Mouse (Mus musculus): ENCODE measurements at regions not wholly inside any gene's neighbourhood (a gene's known extent, or its start where the extent isn't known, plus 50 kb on each side); places are given as distances from the start of the nearest gene placed in this dataset.

GRCm38 (mm10) chr17:68916531-68916930, 90.1 kb downstream of the Tmem200c start:
- Histone ChIP-seq H3K4me1 (no peaks in the 10 kb centered on the region), H3K27me3 (no peaks in the 10 kb centered on the region), H3K9me3 (no peaks in the 10 kb centered on the region), H3K4me2 (no peak overlapping the region), H3K9ac (no peak overlapping the region), H3K4me3 (replicated peaks) (no peak overlapping the region), H3K27ac (no peak overlapping the region), H3K36me3 (replicated peaks) (no peaks in the 10 kb centered on the region)
- no peak for ATAC-seq (ENCODE audit: low FRiP score)
- 89% methylated on average over 2 of the region's 2 CpGs for WGBS

GRCm38 (mm10) chr17:68918228-68918627, 91.8 kb downstream of the Tmem200c start:
- WGBS, result 92% methylated on average over 5 of the region's 5 CpGs
- H3K36me3 ChIP-seq (replicated peaks), result no peaks in the 10 kb centered on the region
- no peak overlapping the region for H3K4me2 ChIP-seq

DNA sequence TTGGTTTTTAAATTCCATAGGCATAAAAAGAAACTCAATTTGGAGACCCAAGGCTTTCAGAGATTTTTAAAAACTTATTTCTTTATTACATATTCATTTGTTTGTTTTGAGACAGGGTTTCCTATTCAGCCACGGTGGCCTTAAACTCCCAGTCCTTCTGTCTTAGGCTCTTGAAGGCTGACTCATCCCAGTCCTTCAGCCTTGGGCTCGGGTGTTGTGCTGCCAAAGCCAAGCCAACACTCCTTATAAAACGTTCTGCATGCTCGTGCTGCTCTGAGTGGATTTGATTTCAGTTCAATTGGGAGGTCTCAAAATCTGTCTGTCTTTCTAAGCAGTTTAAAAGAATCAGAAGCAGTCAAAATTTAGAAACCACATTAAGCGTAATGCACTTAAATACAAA, 96.8 kb downstream of the Tmem200c start:
- no peaks in the 10 kb centered on the region for H3K36me3 ChIP-seq (replicated peaks)
- WGBS, result 86% methylated on average over 5 of the region's 5 CpGs
- H3K4me2 ChIP-seq, result no peak overlapping the region
- H3K4me1 ChIP-seq, result no peaks in the 10 kb centered on the region
- H3K9ac ChIP-seq, result no peak overlapping the region
- H3K9me3 ChIP-seq, result no peaks in the 10 kb centered on the region
- ATAC-seq (ENCODE audit: low FRiP score), result no peak
- H3K4me3 ChIP-seq (replicated peaks), result no peak overlapping the region
- no peaks in the 10 kb centered on the region for H3K27me3 ChIP-seq
- H3K27ac ChIP-seq, result no peak overlapping the region

More at GRCm38 (mm10) chr17:68918228-68918627, 91.8 kb downstream of the Tmem200c start:
- Histone ChIP-seq H3K27ac (no peak overlapping the region), H3K4me1 (no peaks in the 10 kb centered on the region), H3K9me3 (no peaks in the 10 kb centered on the region), H3K4me3 (replicated peaks) (no peak overlapping the region), H3K27me3 (no peaks in the 10 kb centered on the region), H3K9ac (no peak overlapping the region)
- no peak for ATAC-seq (ENCODE audit: low FRiP score)

DNA sequence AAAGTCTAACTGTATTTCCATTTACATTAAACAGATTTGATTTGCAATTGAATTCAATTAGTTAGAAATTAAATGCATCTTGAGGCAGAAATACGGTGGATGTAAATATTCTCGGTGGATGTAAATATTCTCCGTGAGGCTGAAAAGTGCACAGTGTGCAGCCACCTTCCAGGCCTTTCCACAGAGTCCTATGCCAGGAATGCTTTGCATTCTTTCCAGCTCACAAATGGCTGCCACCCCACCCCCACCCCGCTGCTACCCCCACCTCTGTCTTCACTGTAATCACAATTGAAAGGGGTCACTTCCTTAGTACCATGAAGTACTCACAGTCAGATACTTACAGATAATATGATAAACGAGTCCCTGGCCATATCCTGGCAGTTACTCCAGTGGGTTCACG, 101.0 kb downstream of the Tmem200c start:
- no peak overlapping the region for H3K4me2 ChIP-seq
- ATAC-seq (ENCODE audit: low FRiP score), result no peak
- 72% methylated on average over 6 of the region's 6 CpGs for WGBS
- H3K27ac ChIP-seq, result no peak overlapping the region
- H3K4me1 ChIP-seq, result no peaks in the 10 kb centered on the region
- H3K9me3 ChIP-seq, result no peaks in the 10 kb centered on the region
- H3K36me3 ChIP-seq (replicated peaks), result no peaks in the 10 kb centered on the region
- no peak overlapping the region for H3K4me3 ChIP-seq (replicated peaks)
- H3K27me3 ChIP-seq, result no peaks in the 10 kb centered on the region
- no peak overlapping the region for H3K9ac ChIP-seq

- 64% methylated on average over 6 of the region's 6 CpGs for WGBS
- Histone ChIP-seq H3K36me3 (replicated peaks) (no peaks in the 10 kb centered on the region), H3K4me1 (no peaks in the 10 kb centered on the region), H3K27ac (no peak overlapping the region), H3K9ac (no peak overlapping the region), H3K4me2 (no peak overlapping the region), H3K4me3 (replicated peaks) (no peak overlapping the region), H3K27me3 (no peaks in the 10 kb centered on the region), H3K9me3 (no peaks in the 10 kb centered on the region)
- no peak for ATAC-seq (ENCODE audit: low FRiP score)
Measured at GRCm38 (mm10) chr17:68928691-68929090, 102.3 kb downstream of the Tmem200c start.

- H3K27ac ChIP-seq, result no peak overlapping the region
- WGBS, result 93% methylated on average over 7 of the region's 7 CpGs
- H3K4me3 ChIP-seq (replicated peaks), result no peak overlapping the region
- ATAC-seq (ENCODE audit: low FRiP score), result no peak
- H3K36me3 ChIP-seq (replicated peaks), result no peaks in the 10 kb centered on the region
- no peaks in the 10 kb centered on the region for H3K27me3 ChIP-seq
- no peak overlapping the region for H3K9ac ChIP-seq
- H3K4me2 ChIP-seq, result no peak overlapping the region
- H3K4me1 ChIP-seq, result peaks cover 5% of the 10 kb centered on the region; the same call in 1 of the 2 replicates
- H3K9me3 ChIP-seq, result no peaks in the 10 kb centered on the region
Measured at GRCm38 (mm10) chr17:68933265-68933664, 106.8 kb downstream of the Tmem200c start.

GRCm38 (mm10) chr17:68934066-68934465, 107.6 kb downstream of the Tmem200c start:
- Histone ChIP-seq H3K9ac (no peak overlapping the region), H3K4me3 (replicated peaks) (no peak overlapping the region), H3K9me3 (no peaks in the 10 kb centered on the region), H3K27ac (no peak overlapping the region), H3K27me3 (no peaks in the 10 kb centered on the region), H3K4me1 (peaks cover 5% of the 10 kb centered on the region; the same call in 1 of the 2 replicates), H3K4me2 (no peak overlapping the region), H3K36me3 (replicated peaks) (no peaks in the 10 kb centered on the region)
- ATAC-seq (ENCODE audit: low FRiP score), result no peak
- WGBS, result 93% methylated on average over 10 of the region's 10 CpGs

DNA sequence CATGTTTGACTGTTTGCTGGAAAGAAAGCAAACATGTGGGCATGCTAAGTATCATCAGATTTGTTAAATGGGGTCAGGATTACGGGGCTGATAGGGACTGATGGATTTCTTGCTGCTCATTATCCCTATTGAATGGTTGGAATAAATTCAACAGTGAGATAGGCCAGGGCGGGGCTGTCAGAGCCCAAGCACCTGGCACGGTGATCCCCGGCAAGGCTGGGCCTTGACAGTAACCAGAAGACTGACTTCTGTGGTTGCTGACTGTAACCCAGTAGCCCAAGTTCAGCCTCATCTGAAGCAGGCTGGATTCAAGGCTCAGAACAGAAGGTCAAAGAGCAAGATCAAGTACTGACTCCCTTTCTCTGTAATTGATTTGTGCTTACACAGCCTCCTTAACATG, 109.6 kb downstream of the Tmem200c start:
- peaks cover 5% of the 10 kb centered on the region; the same call in 1 of the 2 replicates for H3K4me1 ChIP-seq
- ATAC-seq (ENCODE audit: low FRiP score), result no peak
- H3K9ac ChIP-seq, result no peak overlapping the region
- H3K4me3 ChIP-seq (replicated peaks), result no peak overlapping the region
- H3K27me3 ChIP-seq, result no peaks in the 10 kb centered on the region
- no peak overlapping the region for H3K27ac ChIP-seq
- 57% methylated on average over 4 of the region's 4 CpGs for WGBS
- H3K36me3 ChIP-seq (replicated peaks), result no peaks in the 10 kb centered on the region
- no peak overlapping the region for H3K4me2 ChIP-seq
- no peaks in the 10 kb centered on the region for H3K9me3 ChIP-seq

DNA sequence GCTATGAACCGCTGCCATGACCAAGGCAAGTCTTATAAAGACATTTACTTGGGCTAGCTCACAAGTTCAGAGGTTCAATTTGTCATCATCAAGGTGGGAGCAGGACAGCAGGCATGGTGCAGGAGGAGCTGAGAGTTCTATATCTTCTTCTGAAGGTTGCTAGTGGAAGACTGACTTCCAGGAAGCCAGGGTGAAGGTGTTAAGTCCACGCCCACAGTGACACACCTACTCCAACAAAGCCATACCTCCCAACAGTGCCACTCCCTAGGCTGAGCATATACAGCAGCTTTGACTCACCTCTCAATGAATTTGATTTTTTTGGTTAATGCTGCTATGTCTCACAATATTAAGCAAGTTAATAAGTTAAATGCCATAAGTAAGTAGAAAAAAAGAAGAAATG, 119.2 kb upstream of the Epb41l3 start:
- no peak overlapping the region for H3K27ac ChIP-seq
- H3K27me3 ChIP-seq, result no peaks in the 10 kb centered on the region
- H3K9me3 ChIP-seq, result no peaks in the 10 kb centered on the region
- H3K36me3 ChIP-seq (replicated peaks), result no peaks in the 10 kb centered on the region
- 95% methylated on average over 2 of the region's 2 CpGs for WGBS
- no peak overlapping the region for H3K4me2 ChIP-seq
- ATAC-seq (ENCODE audit: low FRiP score), result no peak
- H3K4me1 ChIP-seq, result no peaks in the 10 kb centered on the region
- no peak overlapping the region for H3K4me3 ChIP-seq (replicated peaks)
- no peak overlapping the region for H3K9ac ChIP-seq

DNA sequence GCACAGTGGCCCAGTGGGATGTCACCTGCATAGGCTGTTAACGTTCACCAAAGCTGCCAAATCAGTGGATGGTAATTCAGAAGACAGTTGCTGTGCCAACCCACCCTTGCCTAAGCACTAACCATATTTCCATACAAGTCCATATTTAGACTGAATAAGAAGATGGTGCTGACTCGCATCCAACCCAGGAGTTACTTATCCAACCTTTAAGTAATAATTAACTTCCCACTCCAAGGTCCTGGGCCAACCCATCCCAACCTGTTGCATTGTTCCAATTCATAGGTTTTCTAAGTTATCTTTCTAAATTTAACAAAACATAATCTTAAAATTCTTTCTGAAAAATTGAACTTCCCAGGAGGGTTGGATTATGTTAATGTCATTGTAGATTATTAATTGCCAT, 114.3 kb upstream of the Epb41l3 start:
- Histone ChIP-seq H3K9me3 (no peaks in the 10 kb centered on the region), H3K4me2 (no peak overlapping the region), H3K9ac (no peak overlapping the region), H3K4me1 (no peaks in the 10 kb centered on the region), H3K4me3 (replicated peaks) (no peak overlapping the region), H3K36me3 (replicated peaks) (no peaks in the 10 kb centered on the region), H3K27me3 (no peaks in the 10 kb centered on the region), H3K27ac (no peak overlapping the region)
- no peak for ATAC-seq (ENCODE audit: low FRiP score)
- 90% methylated on average over 2 of the region's 2 CpGs for WGBS

DNA sequence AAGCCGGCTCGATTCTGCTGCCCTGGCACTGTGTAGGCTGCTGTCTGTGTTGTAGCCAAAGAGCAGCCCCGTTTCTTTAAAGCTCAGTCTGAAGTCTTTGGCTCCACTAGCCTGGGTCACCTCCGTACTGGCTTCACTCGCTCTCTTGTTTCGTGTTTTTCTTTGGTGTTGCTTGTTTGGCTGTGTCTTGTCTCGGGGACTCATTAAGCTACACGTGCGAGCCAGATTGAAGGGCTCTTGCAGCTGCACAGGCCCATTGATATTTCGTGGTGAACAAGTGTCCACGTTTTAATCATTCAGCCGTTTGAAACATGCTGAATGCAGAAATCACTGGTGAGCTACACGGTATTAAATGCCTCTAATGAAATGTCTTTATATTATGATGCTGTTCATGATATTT, 99.9 kb upstream of the Epb41l3 start:
- H3K4me2 ChIP-seq, result no peak overlapping the region
- no peaks in the 10 kb centered on the region for H3K4me1 ChIP-seq
- 73% methylated on average over 13 of the region's 13 CpGs for WGBS
- no peak for ATAC-seq (ENCODE audit: low FRiP score)
- no peaks in the 10 kb centered on the region for H3K36me3 ChIP-seq (replicated peaks)
- H3K9ac ChIP-seq, result no peak overlapping the region
- no peaks in the 10 kb centered on the region for H3K9me3 ChIP-seq
- H3K27me3 ChIP-seq, result no peaks in the 10 kb centered on the region
- H3K27ac ChIP-seq, result no peak overlapping the region
- H3K4me3 ChIP-seq (replicated peaks), result no peak overlapping the region

DNA sequence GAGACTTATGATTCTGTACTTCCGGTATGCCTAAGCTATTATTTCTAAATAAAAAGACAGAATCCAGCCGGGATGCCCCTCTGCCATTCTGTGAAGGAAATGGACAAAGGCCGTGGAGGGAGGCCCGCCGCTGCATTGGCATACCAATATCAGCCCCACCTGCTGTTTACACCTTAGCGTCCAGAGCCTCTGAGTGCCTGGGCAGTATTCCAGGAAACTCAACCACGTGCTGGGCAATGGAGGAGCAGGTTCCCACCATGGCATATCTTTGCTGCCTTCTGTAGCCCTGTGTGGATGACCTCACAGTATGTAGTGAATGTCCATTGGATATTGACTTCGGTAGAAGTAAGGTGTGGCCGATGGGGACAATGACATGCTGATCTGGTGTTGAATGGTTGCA, 97.3 kb upstream of the Epb41l3 start:
- Histone ChIP-seq H3K27me3 (no peaks in the 10 kb centered on the region), H3K9ac (no peak overlapping the region), H3K4me1 (no peaks in the 10 kb centered on the region), H3K27ac (no peak overlapping the region), H3K4me2 (no peak overlapping the region), H3K9me3 (no peaks in the 10 kb centered on the region), H3K36me3 (replicated peaks) (no peaks in the 10 kb centered on the region), H3K4me3 (replicated peaks) (no peak overlapping the region)
- no peak for ATAC-seq (ENCODE audit: low FRiP score)
- WGBS, result 88% methylated on average over 9 of the region's 9 CpGs

DNA sequence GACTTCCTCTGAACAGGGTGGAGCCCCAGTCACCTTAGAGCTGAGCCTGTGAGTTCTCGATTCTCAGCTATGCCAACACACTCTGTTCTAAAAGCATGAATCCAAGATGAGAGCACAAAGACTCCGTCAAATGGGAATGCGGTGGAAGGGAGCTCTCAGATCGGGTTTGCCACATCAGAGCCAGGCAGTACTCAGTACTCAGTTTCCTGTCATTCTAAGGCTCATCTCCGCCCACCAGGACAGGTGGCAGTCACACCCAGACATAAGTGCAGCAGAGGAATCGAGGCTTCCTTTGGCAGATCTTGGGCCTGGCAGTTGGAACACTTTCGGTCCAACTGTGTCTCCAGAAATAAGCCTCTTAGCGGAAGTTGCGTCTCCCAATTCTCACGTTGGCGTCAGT, 94.4 kb upstream of the Epb41l3 start:
- no peaks in the 10 kb centered on the region for H3K9me3 ChIP-seq
- H3K9ac ChIP-seq, result no peak overlapping the region
- ATAC-seq (ENCODE audit: low FRiP score), result no peak
- no peak overlapping the region for H3K4me3 ChIP-seq (replicated peaks)
- no peak overlapping the region for H3K27ac ChIP-seq
- no peaks in the 10 kb centered on the region for H3K27me3 ChIP-seq
- no peaks in the 10 kb centered on the region for H3K36me3 ChIP-seq (replicated peaks)
- no peaks in the 10 kb centered on the region for H3K4me1 ChIP-seq
- WGBS, result 87% methylated on average over 11 of the region's 11 CpGs
- H3K4me2 ChIP-seq, result no peak overlapping the region

DNA sequence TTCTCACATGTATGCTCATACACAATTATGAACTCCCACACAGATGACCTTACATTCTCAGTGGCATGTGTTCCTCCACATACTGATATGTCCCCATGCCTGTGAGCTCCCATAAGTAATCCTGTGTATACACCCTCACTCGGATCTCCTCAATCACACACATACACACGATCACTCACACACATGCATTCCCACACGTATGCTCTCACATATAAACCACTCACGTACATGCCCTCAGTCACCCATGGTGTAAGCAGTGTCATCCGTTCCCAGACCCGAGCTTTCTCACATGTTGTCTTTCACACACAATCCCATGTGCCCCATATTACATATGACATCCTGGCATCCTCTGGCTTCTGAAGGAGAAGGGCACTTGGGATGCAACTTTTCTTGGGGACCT, 93.4 kb upstream of the Epb41l3 start:
- Histone ChIP-seq H3K4me1 (no peaks in the 10 kb centered on the region), H3K4me2 (no peak overlapping the region), H3K9me3 (no peaks in the 10 kb centered on the region), H3K36me3 (replicated peaks) (no peaks in the 10 kb centered on the region), H3K27me3 (no peaks in the 10 kb centered on the region), H3K9ac (no peak overlapping the region), H3K27ac (no peak overlapping the region), H3K4me3 (replicated peaks) (no peak overlapping the region)
- WGBS, result 95% methylated on average over 6 of the region's 6 CpGs
- ATAC-seq (ENCODE audit: low FRiP score), result no peak
